Mouse (Mus musculus): ENCODE measurements around the gene Ugt2a1. TPM values are rescaled to one million over a fixed set of nuclear protein-coding genes. Genes with fewer than 3 reads are reported as not detected.
A peak's percentile ranks its signal among the peaks of the same experiment; 100 is the strongest.
"Not testable (repeated sequence)": the region's sequence is repeated elsewhere in the genome, so short reads cannot be mapped to it uniquely, and the experiment has no call there.

The Ugt2a1 gene
- polyA plus RNA-seq, 1 experiment from 2014 or later = not detected

DNA sequence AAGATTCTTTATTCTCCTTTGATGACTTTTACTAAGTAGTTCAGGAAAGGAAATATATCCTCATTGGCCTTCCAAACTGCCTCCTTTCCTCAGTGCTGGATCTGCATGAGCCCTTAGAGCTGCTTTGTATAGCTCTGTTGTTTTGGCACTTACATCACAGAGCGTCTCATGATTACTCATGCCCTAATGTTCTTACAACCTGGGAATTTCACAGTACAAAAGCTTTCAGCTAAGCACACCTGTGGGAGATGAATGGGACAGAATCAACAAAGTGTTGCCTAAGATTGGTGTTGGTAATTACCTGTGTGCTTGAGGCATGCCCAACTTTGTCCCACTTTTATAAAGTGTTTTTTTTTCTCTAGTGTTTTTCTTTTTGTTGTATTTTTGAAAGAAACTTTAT lies 12.0 kb upstream of the Ugt2a1 start:
- no peak for TF ChIP-seq CTCF (IDR thresholded peaks at IDR 0.05; ENCODE audit: low read depth)
- H3K9me3 ChIP-seq (ENCODE audit: control insufficient read depth) = no peaks in the 10 kb centered on the region
- H3K27ac ChIP-seq (ENCODE audit: low read depth, low read length) = no peak overlapping the region
- 77% methylated on average over 1 of the region's 1 CpGs for WGBS
- no peaks in the 10 kb centered on the region for H3K4me1 ChIP-seq (replicated peaks; ENCODE audit: control insufficient read depth, insufficient read depth, low read length)
- no peaks in the 10 kb centered on the region for H3K36me3 ChIP-seq (ENCODE audit: control insufficient read depth, insufficient read depth)
- no peak for ATAC-seq
- H3K9ac ChIP-seq (ENCODE audit: low read depth, low read length) = no peak overlapping the region
- no peak overlapping the region for H3K4me2 ChIP-seq (replicated peaks; ENCODE audit: low read depth)
- no peak overlapping the region for H3K4me3 ChIP-seq (ENCODE audit: low read depth, low read length)
- no peaks in the 10 kb centered on the region for H3K27me3 ChIP-seq (replicated peaks; ENCODE audit: control insufficient read depth, insufficient read depth, low read length)

DNA sequence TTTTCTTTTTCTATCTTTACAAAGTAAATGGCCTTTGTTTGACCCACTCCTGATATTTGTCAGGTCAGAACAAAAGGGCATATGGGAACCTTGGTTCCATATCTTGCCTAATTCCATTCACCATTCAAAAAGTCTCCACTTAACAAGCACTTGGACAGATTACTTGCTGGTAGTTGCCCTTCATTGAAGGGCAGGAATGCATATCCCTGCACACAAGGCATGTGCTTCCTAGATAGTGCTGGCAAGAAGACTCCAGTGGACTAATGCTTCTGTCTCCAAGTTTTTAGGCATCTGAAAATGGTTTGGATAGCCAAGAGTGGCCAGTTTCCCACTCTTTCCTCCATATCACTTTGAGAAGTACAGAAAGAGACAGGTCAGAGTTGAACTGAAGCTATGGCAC lies 8.7 kb upstream of the Ugt2a1 start:
- ATAC-seq = no peak
- Histone ChIP-seq H3K4me2 (replicated peaks; ENCODE audit: low read depth) (no peak overlapping the region), H3K27me3 (replicated peaks; ENCODE audit: control insufficient read depth, insufficient read depth, low read length) (no peaks in the 10 kb centered on the region), H3K4me1 (replicated peaks; ENCODE audit: control insufficient read depth, insufficient read depth, low read length) (no peaks in the 10 kb centered on the region), H3K9ac (ENCODE audit: low read depth, low read length) (no peak overlapping the region), H3K9me3 (ENCODE audit: control insufficient read depth) (no peaks in the 10 kb centered on the region), H3K36me3 (ENCODE audit: control insufficient read depth, insufficient read depth) (no peaks in the 10 kb centered on the region), H3K27ac (ENCODE audit: low read depth, low read length) (no peak overlapping the region), H3K4me3 (ENCODE audit: low read depth, low read length) (no peak overlapping the region)
- no peak for TF ChIP-seq CTCF (IDR thresholded peaks at IDR 0.05; ENCODE audit: low read depth)

DNA sequence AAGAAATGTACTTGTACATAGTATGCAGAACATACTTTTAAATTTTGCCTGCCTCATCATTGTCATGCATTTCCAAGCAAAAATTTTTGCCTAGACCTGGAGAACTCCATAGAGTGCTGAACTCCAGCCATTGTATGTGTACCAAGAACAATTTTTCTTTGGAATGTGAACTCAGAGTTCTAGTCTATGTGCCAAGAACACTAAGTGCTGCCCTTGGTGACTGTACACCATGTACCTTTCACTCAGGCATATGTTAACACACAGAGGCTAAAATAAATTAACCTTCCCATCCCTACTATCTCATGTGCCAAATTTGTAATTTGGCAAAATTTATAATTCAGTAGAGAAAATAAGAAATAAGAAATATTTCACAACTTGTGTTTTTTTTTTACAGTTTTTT lies 8.3 kb upstream of the Ugt2a1 start:
- Histone ChIP-seq H3K4me2 (replicated peaks; ENCODE audit: low read depth) (no peak overlapping the region), H3K36me3 (ENCODE audit: control insufficient read depth, insufficient read depth) (no peaks in the 10 kb centered on the region), H3K9me3 (ENCODE audit: control insufficient read depth) (no peaks in the 10 kb centered on the region), H3K4me3 (ENCODE audit: low read depth, low read length) (no peak overlapping the region), H3K4me1 (replicated peaks; ENCODE audit: control insufficient read depth, insufficient read depth, low read length) (no peaks in the 10 kb centered on the region), H3K27ac (ENCODE audit: low read depth, low read length) (no peak overlapping the region), H3K27me3 (replicated peaks; ENCODE audit: control insufficient read depth, insufficient read depth, low read length) (no peaks in the 10 kb centered on the region), H3K9ac (ENCODE audit: low read depth, low read length) (no peak overlapping the region)
- TF ChIP-seq CTCF (IDR thresholded peaks at IDR 0.05; ENCODE audit: low read depth) = no peak
- no peak for ATAC-seq

DNA sequence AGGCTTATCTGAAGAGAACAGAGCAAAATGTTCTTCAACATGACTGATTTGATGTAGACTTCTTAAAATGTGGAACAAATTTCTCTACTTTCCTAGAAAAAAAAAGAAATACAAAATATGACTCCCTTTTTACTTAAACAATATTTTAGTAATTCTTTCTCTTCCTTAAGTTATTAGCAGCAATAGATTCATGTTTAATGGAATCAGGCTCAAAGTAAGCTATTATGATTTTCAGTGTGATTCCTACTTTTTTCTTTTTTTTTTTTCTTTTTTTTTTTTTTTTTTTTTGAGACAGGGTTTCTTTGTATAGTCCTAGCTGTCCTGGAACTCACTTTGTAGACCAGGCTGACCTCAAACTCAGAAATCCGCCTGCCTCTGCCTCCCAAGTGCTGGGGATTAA lies 4.0 kb downstream of the Ugt2a1 start, which contains the start of gene Gm43638:
Gene Gm43638, minus strand, starts transcription at position 101 of the 400 bp plus-strand sequence.
- not testable (repeated sequence) for H3K9me3 ChIP-seq (ENCODE audit: control insufficient read depth); H3K27ac ChIP-seq (ENCODE audit: low read depth, low read length); H3K9ac ChIP-seq (ENCODE audit: low read depth, low read length); H3K4me3 ChIP-seq (ENCODE audit: low read depth, low read length); H3K27me3 ChIP-seq (replicated peaks; ENCODE audit: control insufficient read depth, insufficient read depth, low read length); H3K36me3 ChIP-seq (ENCODE audit: control insufficient read depth, insufficient read depth); H3K4me2 ChIP-seq (replicated peaks; ENCODE audit: low read depth); H3K4me1 ChIP-seq (replicated peaks; ENCODE audit: control insufficient read depth, insufficient read depth, low read length); ATAC-seq
- WGBS = 73% methylated on average over 1 of the region's 1 CpGs

DNA sequence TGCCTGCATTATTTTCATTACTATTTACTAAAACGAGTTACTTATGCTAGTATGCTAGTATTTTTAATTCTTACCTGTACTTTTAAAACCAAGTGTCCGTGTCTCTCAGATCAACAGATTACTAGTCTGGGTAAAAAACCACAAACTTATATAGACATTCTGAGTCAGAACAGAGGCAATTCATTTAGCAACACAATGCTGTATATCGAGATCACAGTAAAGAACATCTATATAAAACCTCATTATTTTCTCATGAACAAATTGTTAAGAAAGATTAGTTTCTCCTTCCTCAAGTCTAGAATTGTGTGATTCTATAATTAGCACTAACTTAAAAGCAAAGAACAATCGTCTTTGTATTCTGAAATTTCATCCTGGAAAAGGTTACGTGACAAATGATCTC lies 8.5 kb downstream of the Ugt2a1 start, which contains the start of gene Ugt2a2:
Gene Ugt2a2, minus strand, starts transcription at position 101 of the 400 bp plus-strand sequence.
- H3K27ac ChIP-seq (ENCODE audit: low read depth, low read length) = no peak within 1 kb of the TSS
- TF ChIP-seq CTCF (IDR thresholded peaks at IDR 0.05; ENCODE audit: low read depth) = no peak
- no peak within 1 kb of the TSS for H3K9ac ChIP-seq (ENCODE audit: low read depth, low read length)
- H3K27me3 ChIP-seq (replicated peaks; ENCODE audit: control insufficient read depth, insufficient read depth, low read length) = no peaks in the 10 kb centered on the region
- no peak for ATAC-seq
- H3K36me3 ChIP-seq (ENCODE audit: control insufficient read depth, insufficient read depth) = no peaks in the 10 kb centered on the region
- H3K9me3 ChIP-seq (ENCODE audit: control insufficient read depth) = no peaks in the 10 kb centered on the region
- no peak within 1 kb of the TSS for H3K4me3 ChIP-seq (ENCODE audit: low read depth, low read length)
- 83% methylated on average over 5 of the region's 5 CpGs for WGBS
- H3K4me2 ChIP-seq (replicated peaks; ENCODE audit: low read depth) = no peak within 1 kb of the TSS
- H3K4me1 ChIP-seq (replicated peaks; ENCODE audit: control insufficient read depth, insufficient read depth, low read length) = no peaks in the 10 kb centered on the region

DNA sequence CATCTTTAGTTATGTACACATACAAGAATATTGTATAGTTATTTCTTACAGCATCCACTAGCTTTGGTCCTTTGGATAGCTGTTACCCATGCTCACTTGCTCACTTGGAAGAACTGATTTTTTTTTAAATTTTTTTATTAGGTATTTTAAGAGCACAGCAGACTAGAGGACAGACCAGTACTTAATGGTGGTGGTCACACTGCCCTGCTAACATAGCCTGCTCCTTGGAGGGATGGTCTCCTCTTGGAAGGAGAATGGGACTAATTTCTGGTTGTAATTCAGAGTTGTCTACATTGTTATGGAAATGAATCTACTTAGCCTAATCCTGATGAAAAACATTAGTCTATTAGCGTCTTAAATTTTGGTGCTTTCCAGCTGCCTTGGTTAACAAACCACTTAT lies 31.9 kb downstream of the Ugt2a1 start:
- TF ChIP-seq CTCF (IDR thresholded peaks at IDR 0.05; ENCODE audit: low read depth) = no peak
- no peak overlapping the region for H3K27ac ChIP-seq (ENCODE audit: low read depth, low read length)
- no peaks in the 10 kb centered on the region for H3K36me3 ChIP-seq (ENCODE audit: control insufficient read depth, insufficient read depth)
- no peaks in the 10 kb centered on the region for H3K9me3 ChIP-seq (ENCODE audit: control insufficient read depth)
- H3K27me3 ChIP-seq (replicated peaks; ENCODE audit: control insufficient read depth, insufficient read depth, low read length) = no peaks in the 10 kb centered on the region
- 60% methylated on average over 1 of the region's 1 CpGs for WGBS
- H3K4me1 ChIP-seq (replicated peaks; ENCODE audit: control insufficient read depth, insufficient read depth, low read length) = no peaks in the 10 kb centered on the region
- no peak overlapping the region for H3K4me3 ChIP-seq (ENCODE audit: low read depth, low read length)
- no peak for ATAC-seq
- no peak overlapping the region for H3K9ac ChIP-seq (ENCODE audit: low read depth, low read length)
- H3K4me2 ChIP-seq (replicated peaks; ENCODE audit: low read depth) = no peak overlapping the region

DNA sequence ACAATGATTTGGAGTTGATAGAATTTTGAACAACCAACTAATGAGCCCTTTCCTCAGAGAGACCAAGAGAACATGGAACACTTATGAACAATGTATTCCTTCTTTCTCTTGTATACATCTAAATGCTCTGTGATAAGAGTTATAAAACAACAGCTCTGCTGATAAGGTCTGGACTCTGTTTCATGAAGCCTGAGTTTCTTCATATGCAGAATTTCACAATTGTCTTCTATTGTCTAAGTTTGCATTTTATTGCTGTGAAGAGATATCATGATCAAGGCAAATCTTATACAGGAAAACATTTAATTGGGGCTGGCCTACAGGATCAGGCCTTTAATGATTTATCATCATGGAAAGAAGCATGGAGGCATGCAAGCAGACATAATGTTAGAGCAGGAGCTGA lies 33.0 kb downstream of the Ugt2a1 start:
- Histone ChIP-seq H3K4me1 (replicated peaks; ENCODE audit: control insufficient read depth, insufficient read depth, low read length) (no peaks in the 10 kb centered on the region), H3K36me3 (ENCODE audit: control insufficient read depth, insufficient read depth) (no peaks in the 10 kb centered on the region), H3K9me3 (ENCODE audit: control insufficient read depth) (no peaks in the 10 kb centered on the region), H3K27ac (ENCODE audit: low read depth, low read length) (no peak overlapping the region), H3K4me2 (replicated peaks; ENCODE audit: low read depth) (no peak overlapping the region), H3K27me3 (replicated peaks; ENCODE audit: control insufficient read depth, insufficient read depth, low read length) (no peaks in the 10 kb centered on the region), H3K4me3 (ENCODE audit: low read depth, low read length) (no peak overlapping the region), H3K9ac (ENCODE audit: low read depth, low read length) (no peak overlapping the region)
- peak; percentile 71 for ATAC-seq
- no peak for TF ChIP-seq CTCF (IDR thresholded peaks at IDR 0.05; ENCODE audit: low read depth)

Data from intestine, postnatal 0 days (tissue).